Mouse (Mus musculus) stomach, postnatal 0 days (tissue): ENCODE measurements at regions not wholly inside any gene's neighbourhood (a gene's known extent, or its start where the extent isn't known, plus 50 kb on each side); places are given as distances from the start of the nearest gene placed in this dataset.

Source experiments
- CTCF ChIP-seq: IDR thresholded peaks from 2 replicates; pipeline ENCODE4 v1.5.1; 2016; ENCODE audit warnings: antibody characterized with exemption, low read depth, mild to moderate bottlenecking, moderate library complexity
- EP300 ChIP-seq: optimal IDR thresholded peaks from 2 replicates; pipeline ENCODE3; 2016; ENCODE audit warnings: antibody characterized with exemption

GRCm38 (mm10) chr9:61259421-61260174, 112.6 kb upstream of the Tle3 start:
- TF ChIP-seq CTCF (0 out of 2 replicates have a peak, but pooled peaks have one; percentile 4), EP300 (no peak)
